Mouse (Mus musculus) spleen, postnatal 4 days (tissue): ENCODE data around the gene Vmn1r211.
"Not testable (repeated sequence)": the region's sequence is repeated elsewhere in the genome, so short reads cannot be mapped to it uniquely, and the experiment has no call there.

Experiments used
- DNase-seq, 2 experiments: peaks; one replicate each; pipeline ENCODE4 v3.0.0; 2022; ENCODE audit warnings: low spot score in 2 of 2

The Vmn1r211 gene

GRCm38 (mm10) chr13:22857461-22857860 lies at the start of gene Vmn1r211:
Gene Vmn1r211, minus strand, starts transcription at chr13:22857561.
- DNase-seq: no peak

- no peak for DNase-seq
These were observed 26.7 kb upstream of the Vmn1r211 start, which contains the start of gene Vmn1r212 for GRCm38 (mm10) chr13:22884105-22884504. Gene Vmn1r212, minus strand, starts transcription at chr13:22884205.

DNA sequence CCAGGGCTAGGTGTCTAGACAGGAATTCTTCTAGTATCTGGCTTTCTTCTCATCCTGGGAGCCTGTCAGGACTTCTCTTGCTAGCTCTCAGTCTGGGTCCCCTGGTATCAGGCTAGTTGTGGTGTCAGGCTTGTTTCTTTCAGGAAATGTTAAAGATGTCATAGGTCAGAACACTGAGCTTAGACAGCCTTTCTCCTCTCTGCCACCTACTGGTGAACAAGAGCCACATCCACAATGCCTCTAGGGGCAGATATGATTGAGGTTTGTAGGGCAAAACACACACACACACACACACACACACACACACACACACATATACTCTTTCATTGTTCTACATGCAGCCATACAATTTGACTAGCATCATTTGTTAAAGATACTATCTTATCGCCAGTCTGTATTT lies 21.9 kb upstream of the Vmn1r211 start:
- no peak for DNase-seq

- DNase-seq: no peak
These were observed 2.6 kb downstream of the Vmn1r211 start for GRCm38 (mm10) chr13:22854760-22855159.

DNA sequence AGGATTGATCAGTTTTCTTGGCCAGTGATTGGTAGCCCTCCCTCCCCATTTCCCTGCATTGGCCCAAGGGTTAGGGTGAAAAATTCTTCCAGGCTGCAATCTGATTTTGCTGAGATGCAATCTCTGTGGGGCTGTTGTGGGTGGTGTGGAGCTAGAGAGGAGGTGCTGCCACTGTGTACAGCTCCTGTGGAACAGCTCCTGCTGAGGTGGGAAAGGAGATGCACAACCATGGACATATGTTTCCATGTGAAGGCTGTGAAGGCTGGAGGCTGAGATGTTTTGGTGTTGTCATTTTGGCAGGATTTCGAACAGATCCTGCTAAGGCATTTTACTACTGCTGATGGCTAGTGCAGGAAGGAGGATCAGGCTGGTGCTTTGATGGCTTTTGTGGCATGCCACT lies 10.6 kb downstream of the Vmn1r211 start:
- DNase-seq: no peak

GRCm38 (mm10) chr13:22844304-22844703 lies 13.1 kb downstream of the Vmn1r211 start:
- DNase-seq: not testable (repeated sequence)

- no peak for DNase-seq
These were observed 26.1 kb downstream of the Vmn1r211 start, which contains the start of gene Vmn1r210 for GRCm38 (mm10) chr13:22831248-22831647. Gene Vmn1r210, minus strand, starts transcription at chr13:22831348.

GRCm38 (mm10) chr13:22829395-22829794 lies 28.0 kb downstream of the Vmn1r211 start:
- not testable (repeated sequence) for DNase-seq

GRCm38 (mm10) chr13:22821601-22822000 lies 35.8 kb downstream of the Vmn1r211 start:
- DNase-seq: not testable (repeated sequence)

- DNase-seq: not testable (repeated sequence)
These were observed 47.8 kb downstream of the Vmn1r211 start, which contains the start of gene Vmn1r209 for GRCm38 (mm10) chr13:22809582-22809981. Gene Vmn1r209, minus strand, starts transcription at chr13:22809682.
